Mouse (Mus musculus) CH12.LX (cell line): ENCODE measurements around the gene Ctnnd2. TPM values are rescaled to one million over a fixed set of nuclear protein-coding genes. Genes with fewer than 3 reads are reported as not detected.

ENCODE experiments used
- DNase-seq: peaks from one replicate; pipeline ENCODE4 v3.0.0-alpha.2; 2013; ENCODE audit errors: extremely low read depth
- H3K27ac ChIP-seq: 2 replicates; pipeline ENCODE4 v1.5.1; 2012; ENCODE audit warnings: low read depth, mild to moderate bottlenecking, control low read depth, moderate library complexity; ENCODE audit not compliant: insufficient read depth
- H3K27me3 ChIP-seq: replicated peaks from 2 replicates; pipeline ENCODE3; 2012; ENCODE audit warnings: inconsistent platforms
- H3K36me3 ChIP-seq, 2 experiments: replicated peaks in 1 of 2; 2 replicates each; pipeline versions ENCODE3 to v1.6.1; 2012; ENCODE audit warnings: inconsistent platforms in 1 of 2, low read length in 1 of 2, mild to moderate bottlenecking in 1 of 2, mixed read lengths in 1 of 2, moderate library complexity in 1 of 2; ENCODE audit not compliant: control insufficient read depth in 1 of 2, insufficient read depth in 1 of 2
- H3K4me1 ChIP-seq, 2 experiments: 2 replicates each; pipeline ENCODE4 v1.6.1; 2012; ENCODE audit warnings: inconsistent platforms in 1 of 2, moderate library complexity in 1 of 2; ENCODE audit not compliant: insufficient read depth in 2 of 2, control insufficient read depth in 1 of 2
- H3K4me2 ChIP-seq: 2 replicates; pipeline ENCODE4 v1.6.1; 2012; ENCODE audit warnings: low read depth, mild to moderate bottlenecking, control low read depth; ENCODE audit not compliant: poor library complexity, insufficient read depth, severe bottlenecking
- H3K4me3 ChIP-seq, 3 experiments: fragments of 150-350 bp in 1 of 3; sonication (generic) in 1 of 3; replicated peaks in 1 of 3; 2 replicates each; pipeline versions ENCODE3 to v1.5.1; 2011 to 2012; ENCODE audit warnings: low read depth in 2 of 3, low read length in 2 of 3, mild to moderate bottlenecking in 2 of 3, moderate library complexity in 2 of 3, control low read depth in 1 of 3, improper control_type of control experiment in 1 of 3, inconsistent platforms in 1 of 3, mixed read lengths in 1 of 3; ENCODE audit not compliant: poor library complexity in 1 of 3
- H3K79me2 ChIP-seq: replicated peaks from 2 replicates; pipeline ENCODE4 v1.6.1; 2012; ENCODE audit warnings: mild to moderate bottlenecking, moderate library complexity; ENCODE audit not compliant: control insufficient read depth, poor library complexity, insufficient read depth, severe bottlenecking; ENCODE audit errors: extremely low read depth
- H3K9ac ChIP-seq: 2 replicates; pipeline ENCODE4 v1.6.1; 2012; ENCODE audit warnings: low read depth, mild to moderate bottlenecking, control low read depth, moderate library complexity; ENCODE audit not compliant: insufficient read depth
- H3K9me3 ChIP-seq: replicated peaks from 2 replicates; pipeline ENCODE3; 2012; ENCODE audit warnings: low read length, inconsistent platforms, mixed read lengths
- BHLHE40 ChIP-seq: IDR thresholded peaks from 2 replicates; pipeline ENCODE4 v1.6.1; 2011; ENCODE audit warnings: mild to moderate bottlenecking, low read depth, low read length, improper control_type of control experiment
- CHD2 ChIP-seq: IDR thresholded peaks from 2 replicates; pipeline ENCODE4 v1.6.1; 2011; ENCODE audit warnings: low read length, improper control_type of control experiment
- CTCF ChIP-seq, 2 experiments: IDR thresholded peaks in 1 of 2; conservative IDR thresholded peaks in 1 of 2; 2 replicates each; pipeline ENCODE4 v1.5.1; 2011 to 2012; ENCODE audit warnings: low read depth in 2 of 2, low read length in 2 of 2, improper control_type of control experiment in 1 of 2, inconsistent platforms in 1 of 2, mild to moderate bottlenecking in 1 of 2, moderate library complexity in 1 of 2
- E2F4 ChIP-seq: IDR thresholded peaks from 2 replicates; pipeline ENCODE4 v1.6.1; 2011; ENCODE audit warnings: low read depth, low read length, improper control_type of control experiment; ENCODE audit not compliant: insufficient replicate concordance
- HCFC1 ChIP-seq: IDR thresholded peaks from 2 replicates; pipeline ENCODE4 v1.6.1; 2012; ENCODE audit warnings: low read depth, mild to moderate bottlenecking, inconsistent platforms, low read length, improper control_type of control experiment
- JUND ChIP-seq: conservative IDR thresholded peaks from 2 replicates; pipeline ENCODE4 v1.6.1; 2011; ENCODE audit warnings: low read depth, low read length, improper control_type of control experiment
- KAT2A ChIP-seq: IDR thresholded peaks from 2 replicates; pipeline ENCODE4 v1.6.1; 2012; ENCODE audit warnings: low read length, improper control_type of control experiment, inconsistent platforms; ENCODE audit not compliant: insufficient replicate concordance
- MAFK ChIP-seq: IDR thresholded peaks from 2 replicates; pipeline ENCODE4 v1.6.1; 2011; ENCODE audit warnings: low read length, improper control_type of control experiment; ENCODE audit not compliant: insufficient replicate concordance
- MAX ChIP-seq: IDR thresholded peaks from 2 replicates; pipeline ENCODE4 v1.6.1; 2011; ENCODE audit warnings: low read length, improper control_type of control experiment
- MYC ChIP-seq: IDR thresholded peaks from 2 replicates; pipeline ENCODE4 v1.6.1; 2011; ENCODE audit warnings: low read depth, mild to moderate bottlenecking, improper control_type of control experiment, low read length
- NRF1 ChIP-seq: IDR thresholded peaks from 2 replicates; pipeline ENCODE4 v1.6.1; 2014; ENCODE audit warnings: low read depth, mild to moderate bottlenecking, inconsistent platforms, low read length, improper control_type of control experiment, moderate library complexity
- RCOR1 ChIP-seq: conservative IDR thresholded peaks from 2 replicates; pipeline ENCODE4 v1.6.1; 2012; ENCODE audit warnings: low read depth, mild to moderate bottlenecking, inconsistent platforms, low read length, improper control_type of control experiment
- SIN3A ChIP-seq: IDR thresholded peaks from 2 replicates; pipeline ENCODE4 v1.6.1; 2012; ENCODE audit warnings: low read length, improper control_type of control experiment, inconsistent platforms
- SMC3 ChIP-seq: IDR thresholded peaks from 2 replicates; pipeline ENCODE4 v1.6.1; 2011; ENCODE audit warnings: low read depth, low read length, improper control_type of control experiment
- USF1 ChIP-seq: IDR thresholded peaks from 2 replicates; pipeline ENCODE4 v1.6.1; 2014; ENCODE audit warnings: low read depth, mild to moderate bottlenecking, inconsistent platforms, low read length, improper control_type of control experiment
- ZC3H11A ChIP-seq: IDR thresholded peaks from 2 replicates; pipeline ENCODE4 v1.6.1; 2012; ENCODE audit warnings: low read depth, mild to moderate bottlenecking, inconsistent platforms, low read length, improper control_type of control experiment
- ZMIZ1 ChIP-seq: IDR thresholded peaks from 2 replicates; pipeline ENCODE4 v1.6.1; 2012; ENCODE audit warnings: low read depth, mild to moderate bottlenecking, inconsistent platforms, low read length, improper control_type of control experiment
- dilution Hi-C: fragments of 300-500 bp; cut with MboI; formaldehyde crosslinking; loops from 2 replicates; pipeline ENCODE4 v1.14.3; 2020; ENCODE audit warnings: low sequenced_read_pairs; ENCODE audit not compliant: extremely low pct_unique_long_range_greater_than_20kb, extremely low pct_ligation_motif_present
- in situ Hi-C: fragments of 300-500 bp; cut with MboI; formaldehyde crosslinking; loops from 3 replicates; pipeline ENCODE4 v1.14.3; 2019; ENCODE audit warnings: low sequenced_read_pairs, low pct_ligation_motif_present, low pct_unique_long_range_greater_than_20kb, mixed read lengths
- polyA plus RNA-seq: library from polyadenylated mRNA; unstranded; fragments of >175 nt; gene quantifications from 2 replicates; pipeline ENCODE4 v1.2.1, GENCODE M21; 2012; ENCODE audit warnings: low read depth; ENCODE audit not compliant: insufficient read length
- total RNA-seq, 2 experiments: library from RNA; depleted of rRNA; stranded (reverse); fragments of 300-350 nt in 1 of 2; fragments of >200 nt in 1 of 2; gene quantifications; 2 replicates each; pipeline ENCODE4 v1.2.3; 2012 to 2014

Ctnnd2 gene
- total and polyA plus RNA-seq, 3 experiments = 0.23 TPM; not detected in 2

DNA sequence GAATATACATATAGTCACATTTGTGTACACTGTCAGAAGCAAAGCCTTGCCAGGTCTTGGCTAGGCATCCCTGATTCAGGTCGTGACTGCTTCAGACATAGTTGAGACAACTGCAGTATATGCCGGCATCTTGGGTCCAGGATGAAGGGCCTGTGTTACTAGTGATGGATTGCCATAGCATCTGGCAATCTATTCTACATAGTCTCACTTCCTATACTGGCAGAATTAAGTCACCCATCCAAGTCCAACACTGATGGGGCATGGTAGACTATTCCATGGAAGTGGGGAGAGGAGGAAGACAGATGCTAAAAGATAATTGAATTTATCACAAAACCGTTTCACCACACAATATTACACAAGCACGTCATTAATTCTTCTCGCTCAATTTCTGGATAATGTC is 369.1 kb downstream of the Ctnnd2 start:
- in situ Hi-C loops = no loop called here

DNA sequence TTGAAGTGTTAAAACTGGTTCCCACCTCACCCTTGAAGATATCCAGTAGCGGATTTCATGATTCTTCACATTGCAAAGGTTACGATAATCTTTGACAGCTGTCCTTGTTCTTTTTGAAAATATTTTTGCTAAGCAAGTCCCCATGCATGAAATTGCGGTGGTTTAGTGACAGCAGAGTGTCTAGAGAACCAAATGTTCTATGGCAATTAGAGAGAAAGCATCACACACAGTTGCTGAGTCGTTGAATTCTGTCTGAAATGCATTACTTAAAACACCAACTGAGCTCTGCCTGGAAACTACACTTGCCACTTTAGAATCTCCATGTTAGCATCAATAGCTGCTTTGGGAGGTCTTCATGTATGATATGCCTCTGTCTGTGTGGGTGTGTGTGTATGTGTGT is 375.9 kb downstream of the Ctnnd2 start:
- Histone ChIP-seq H3K4me1 (peaks cover 0 to 4% of the 10 kb centered on the region in 2 experiments; a peak in 2 of 4 replicates), H3K4me3 (no peak overlapping the region)
- no peak for TF ChIP-seq CTCF (conservative IDR thresholded peaks at IDR 0.05 in 1 of 2, IDR thresholded peaks at IDR 0.05 in 1 of 2; ENCODE audit: low read depth in 2 of 2, low read length in 2 of 2)
- TF ChIP-seq SIN3A = no peak
- no peak for TF ChIP-seq BHLHE40
- no peak for TF ChIP-seq ZMIZ1
- TF ChIP-seq MAFK = no peak
- no peak for TF ChIP-seq CHD2
- no peak for TF ChIP-seq HCFC1
- no peak for TF ChIP-seq NRF1
- TF ChIP-seq MAX = no peak
- no peak for TF ChIP-seq ZC3H11A
- TF ChIP-seq MYC = no peak
- no peak for TF ChIP-seq JUND
- no peak for TF ChIP-seq KAT2A
- no peak for TF ChIP-seq USF1
- TF ChIP-seq SMC3 = no peak
- no peak for TF ChIP-seq RCOR1
- TF ChIP-seq, all 38 proteins: peak for 0
- in situ Hi-C loops (no loop called here), dilution Hi-C loops (no loop called here)
- H3K36me3 ChIP-seq = no peaks in the 10 kb centered on the region
- no peak overlapping the region for H3K9ac ChIP-seq
- no peaks in the 10 kb centered on the region for H3K79me2 ChIP-seq
- no peak overlapping the region for H3K27ac ChIP-seq
- no peak for DNase-seq
- H3K27me3 ChIP-seq = no peaks in the 10 kb centered on the region
- H3K9me3 ChIP-seq = no peaks in the 10 kb centered on the region
- no peak overlapping the region for H3K4me2 ChIP-seq

More for the DNA sequence above, 369.1 kb downstream of the Ctnnd2 start:
- Histone ChIP-seq H3K79me2 (no peaks in the 10 kb centered on the region), H3K27ac (no peak overlapping the region), H3K27me3 (no peaks in the 10 kb centered on the region), H3K36me3 (no peaks in the 10 kb centered on the region), H3K4me3 (no peak overlapping the region), H3K4me2 (no peak overlapping the region), H3K9me3 (no peaks in the 10 kb centered on the region), H3K9ac (no peak overlapping the region), H3K4me1 (no peaks in the 10 kb centered on the region)
- DNase-seq = no peak
- TF ChIP-seq SIN3A (no peak), E2F4 (no peak)
- dilution Hi-C loops = no loop called here
